Mouse (Mus musculus): ENCODE measurements around the gene Smc6. TPM values are rescaled to one million over a fixed set of nuclear protein-coding genes. Genes with fewer than 3 reads are reported as not detected.
A peak's percentile ranks its signal among the peaks of the same experiment; 100 is the strongest.

Smc6 gene
- 88.4 and 92.7 TPM in 2 replicates for polyA plus RNA-seq (2014; fragmentation: Nextera tagmentation; extraction: Ambion mirVana)

GRCm38 (mm10) chr12:11265382-11266281, at the start of gene Smc6, which contains the start of gene Gen1:
Gene Smc6, plus strand, starts transcription at chr12:11265886.
Gene Gen1, minus strand, starts transcription at chr12:11265801.
- ATAC-seq (ENCODE audit: low FRiP score) = peak; percentile 99
- WGBS = under 1% methylated on average over 77 of the region's 83 CpGs

DNA sequence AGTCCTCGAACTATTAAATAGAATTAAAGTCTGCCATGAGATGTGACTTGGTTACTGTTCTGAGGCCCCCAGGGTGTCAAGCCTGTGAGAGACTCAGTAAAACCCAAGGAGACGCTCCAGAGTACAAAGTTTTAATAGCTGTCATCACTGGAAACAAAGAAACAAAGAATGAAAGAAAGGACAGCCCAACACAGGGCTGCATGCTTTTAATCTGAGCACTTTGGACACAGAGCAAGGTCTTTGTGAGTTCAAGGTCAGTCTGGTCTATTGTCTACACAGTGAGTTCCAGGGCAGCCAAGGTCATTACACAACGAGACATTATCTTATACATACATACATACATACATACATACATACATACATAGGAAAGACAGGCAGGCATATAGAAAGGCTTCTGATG, 49.2 kb upstream of the Smc6 start:
- ATAC-seq (ENCODE audit: low FRiP score) = no peak
- H3K36me3 ChIP-seq (replicated peaks; ENCODE audit: control insufficient read depth, insufficient read depth) = no peaks in the 10 kb centered on the region
- H3K9ac ChIP-seq = no peak overlapping the region
- 0 out of 2 replicates have a peak, but pooled peaks cover 1% of the 10 kb centered on the region for H3K4me1 ChIP-seq (replicated peaks; ENCODE audit: control insufficient read depth, insufficient read depth, low read length)
- no peak for DNase-seq (ENCODE audit: low spot score)
- H3K27me3 ChIP-seq (ENCODE audit: control insufficient read depth, insufficient read depth, low read length) = no peaks in the 10 kb centered on the region
- H3K9me3 ChIP-seq (ENCODE audit: control insufficient read depth, low read length) = no peaks in the 10 kb centered on the region
- WGBS = 55% methylated on average over 3 of the region's 3 CpGs
- no peak overlapping the region for H3K4me2 ChIP-seq (replicated peaks)
- H3K4me3 ChIP-seq (replicated peaks; ENCODE audit: low read length) = no peak overlapping the region
- H3K27ac ChIP-seq = no peak overlapping the region

More at GRCm38 (mm10) chr12:11265382-11266281, at the start of gene Smc6, which contains the start of gene Gen1:
- peak within 1 kb of the TSS; percentile 82 for H3K27ac ChIP-seq
- H3K4me2 ChIP-seq (replicated peaks) = peak within 1 kb of the TSS; percentile 86
- peak within 1 kb of the TSS; percentile 85 for H3K9ac ChIP-seq
- peak; percentile 92 for DNase-seq (ENCODE audit: low spot score)
- no peaks in the 10 kb centered on the region for H3K36me3 ChIP-seq (replicated peaks; ENCODE audit: control insufficient read depth, insufficient read depth)
- peak within 1 kb of the TSS; percentile 82 for H3K4me3 ChIP-seq (replicated peaks; ENCODE audit: low read length)
- H3K4me1 ChIP-seq (replicated peaks; ENCODE audit: control insufficient read depth, insufficient read depth, low read length) = peaks cover 31% of the 10 kb centered on the region
- no peaks in the 10 kb centered on the region for H3K27me3 ChIP-seq (ENCODE audit: control insufficient read depth, insufficient read depth, low read length)
- no peaks in the 10 kb centered on the region for H3K9me3 ChIP-seq (ENCODE audit: control insufficient read depth, low read length)

GRCm38 (mm10) chr12:11217726-11218250, 47.9 kb upstream of the Smc6 start:
- Histone ChIP-seq H3K4me1 (replicated peaks; ENCODE audit: control insufficient read depth, insufficient read depth, low read length) (0 out of 2 replicates have a peak, but pooled peaks cover 6% of the 10 kb centered on the region), H3K4me3 (replicated peaks; ENCODE audit: low read length) (no peak overlapping the region), H3K36me3 (replicated peaks; ENCODE audit: control insufficient read depth, insufficient read depth) (no peaks in the 10 kb centered on the region), H3K27ac (no peak overlapping the region), H3K27me3 (ENCODE audit: control insufficient read depth, insufficient read depth, low read length) (no peaks in the 10 kb centered on the region), H3K4me2 (replicated peaks) (no peak overlapping the region), H3K9me3 (ENCODE audit: control insufficient read depth, low read length) (no peaks in the 10 kb centered on the region), H3K9ac (no peak overlapping the region)
- no peak for DNase-seq (ENCODE audit: low spot score)
- no peak for ATAC-seq (ENCODE audit: low FRiP score)
- WGBS = 82% methylated on average over 7 of the region's 7 CpGs

- peak; percentile 39 for DNase-seq (ENCODE audit: low spot score)
- no peaks in the 10 kb centered on the region for H3K36me3 ChIP-seq (replicated peaks; ENCODE audit: control insufficient read depth, insufficient read depth)
Measured at GRCm38 (mm10) chr12:11221524-11222330, 44.0 kb upstream of the Smc6 start.

GRCm38 (mm10) chr12:11222566-11222965, 43.1 kb upstream of the Smc6 start:
- no peak overlapping the region for H3K9ac ChIP-seq
- H3K4me3 ChIP-seq (replicated peaks; ENCODE audit: low read length) = no peak overlapping the region
- H3K4me1 ChIP-seq (replicated peaks; ENCODE audit: control insufficient read depth, insufficient read depth, low read length) = peaks cover 10% of the 10 kb centered on the region; the same call in 1 of the 2 replicates
- DNase-seq (ENCODE audit: low spot score) = no peak
- H3K36me3 ChIP-seq (replicated peaks; ENCODE audit: control insufficient read depth, insufficient read depth) = no peaks in the 10 kb centered on the region
- H3K27me3 ChIP-seq (ENCODE audit: control insufficient read depth, insufficient read depth, low read length) = no peaks in the 10 kb centered on the region
- H3K27ac ChIP-seq = no peak overlapping the region
- no peak for ATAC-seq (ENCODE audit: low FRiP score)
- no peak overlapping the region for H3K4me2 ChIP-seq (replicated peaks)
- no peaks in the 10 kb centered on the region for H3K9me3 ChIP-seq (ENCODE audit: control insufficient read depth, low read length)
- WGBS = 69% methylated on average over 3 of the region's 3 CpGs

More at GRCm38 (mm10) chr12:11221524-11222330, 44.0 kb upstream of the Smc6 start:
- WGBS = 46% methylated on average over 20 of the region's 20 CpGs
- Histone ChIP-seq H3K4me1 (replicated peaks; ENCODE audit: control insufficient read depth, insufficient read depth, low read length) (peaks cover 10% of the 10 kb centered on the region; the same call in 1 of the 2 replicates), H3K9ac (no peak overlapping the region), H3K27ac (peak overlapping the region; percentile 51; the same call in 1 of the 2 replicates), H3K4me2 (replicated peaks) (peak overlapping the region; percentile 27; the same call in 1 of the 2 replicates), H3K9me3 (ENCODE audit: control insufficient read depth, low read length) (no peaks in the 10 kb centered on the region), H3K27me3 (ENCODE audit: control insufficient read depth, insufficient read depth, low read length) (no peaks in the 10 kb centered on the region), H3K4me3 (replicated peaks; ENCODE audit: low read length) (no peak overlapping the region)
- ATAC-seq (ENCODE audit: low FRiP score) = peak; percentile 72

GRCm38 (mm10) chr12:11223090-11223489, 42.6 kb upstream of the Smc6 start:
- 96% methylated on average over 10 of the region's 10 CpGs for WGBS
- no peaks in the 10 kb centered on the region for H3K9me3 ChIP-seq (ENCODE audit: control insufficient read depth, low read length)
- H3K27me3 ChIP-seq (ENCODE audit: control insufficient read depth, insufficient read depth, low read length) = no peaks in the 10 kb centered on the region
- no peak for ATAC-seq (ENCODE audit: low FRiP score)
- H3K4me2 ChIP-seq (replicated peaks) = no peak overlapping the region
- no peak overlapping the region for H3K4me3 ChIP-seq (replicated peaks; ENCODE audit: low read length)
- no peak overlapping the region for H3K9ac ChIP-seq
- H3K36me3 ChIP-seq (replicated peaks; ENCODE audit: control insufficient read depth, insufficient read depth) = no peaks in the 10 kb centered on the region
- H3K4me1 ChIP-seq (replicated peaks; ENCODE audit: control insufficient read depth, insufficient read depth, low read length) = peaks cover 10% of the 10 kb centered on the region; the same call in 1 of the 2 replicates
- no peak overlapping the region for H3K27ac ChIP-seq
- DNase-seq (ENCODE audit: low spot score) = no peak

DNA sequence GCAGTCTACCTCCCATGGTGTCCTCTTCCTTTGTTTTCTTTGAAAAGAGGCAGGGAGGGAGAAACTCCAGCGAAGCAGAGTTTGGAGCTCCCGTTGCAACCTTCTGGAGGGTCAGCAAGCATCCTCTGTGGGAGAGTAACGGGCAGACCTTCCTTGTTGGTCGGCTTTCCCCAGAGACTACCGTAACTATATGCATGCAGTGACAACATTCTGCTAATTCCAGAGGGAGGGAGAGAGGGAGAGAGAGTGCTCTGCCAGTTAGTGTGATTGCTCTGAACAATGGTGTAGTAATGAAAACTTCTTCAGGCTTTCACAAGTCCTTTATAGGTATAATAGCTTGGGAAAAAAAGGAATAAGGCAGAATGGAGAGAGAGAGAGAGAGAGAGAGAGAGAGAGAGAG, 41.0 kb upstream of the Smc6 start:
- H3K4me3 ChIP-seq (replicated peaks; ENCODE audit: low read length) = no peak overlapping the region
- no peaks in the 10 kb centered on the region for H3K9me3 ChIP-seq (ENCODE audit: control insufficient read depth, low read length)
- no peak for DNase-seq (ENCODE audit: low spot score)
- no peak overlapping the region for H3K9ac ChIP-seq
- 2% methylated on average over 5 of the region's 5 CpGs for WGBS
- no peaks in the 10 kb centered on the region for H3K36me3 ChIP-seq (replicated peaks; ENCODE audit: control insufficient read depth, insufficient read depth)
- no peak for ATAC-seq (ENCODE audit: low FRiP score)
- no peaks in the 10 kb centered on the region for H3K27me3 ChIP-seq (ENCODE audit: control insufficient read depth, insufficient read depth, low read length)
- peaks cover 10% of the 10 kb centered on the region; the same call in 1 of the 2 replicates for H3K4me1 ChIP-seq (replicated peaks; ENCODE audit: control insufficient read depth, insufficient read depth, low read length)
- H3K4me2 ChIP-seq (replicated peaks) = no peak overlapping the region
- no peak overlapping the region for H3K27ac ChIP-seq

- no peak overlapping the region for H3K27ac ChIP-seq
- DNase-seq (ENCODE audit: low spot score) (no peak), ATAC-seq (ENCODE audit: low FRiP score) (no peak)
- H3K4me3 ChIP-seq (replicated peaks; ENCODE audit: low read length) = no peak overlapping the region
- H3K36me3 ChIP-seq (replicated peaks; ENCODE audit: control insufficient read depth, insufficient read depth) = no peaks in the 10 kb centered on the region
- no peaks in the 10 kb centered on the region for H3K9me3 ChIP-seq (ENCODE audit: control insufficient read depth, low read length)
- H3K9ac ChIP-seq = no peak overlapping the region
- H3K4me1 ChIP-seq (replicated peaks; ENCODE audit: control insufficient read depth, insufficient read depth, low read length) = peaks cover 10% of the 10 kb centered on the region; the same call in 1 of the 2 replicates
- WGBS = 46% methylated on average over 1 of the region's 1 CpGs
- no peaks in the 10 kb centered on the region for H3K27me3 ChIP-seq (ENCODE audit: control insufficient read depth, insufficient read depth, low read length)
- no peak overlapping the region for H3K4me2 ChIP-seq (replicated peaks)
Measured at GRCm38 (mm10) chr12:11226123-11226522, 39.6 kb upstream of the Smc6 start.
